Mouse (Mus musculus): ENCODE measurements around the gene Acaa1a. TPM values are rescaled to one million over a fixed set of nuclear protein-coding genes. Genes with fewer than 3 reads are reported as not detected.

The Acaa1a gene
- total and polyA plus RNA-seq, 3 experiments = 72.4 to 107 (median 78.5) TPM

- DNase-seq = peak; percentile 69 to 83
- Histone ChIP-seq H3K27me3 (ENCODE audit: control insufficient read depth, insufficient read depth, low read length) (no peaks in the 10 kb centered on the region), H3K4me3 (no peak overlapping the region), H3K4me1 (ENCODE audit: control insufficient read depth, insufficient read depth, low read length) (peaks cover 11% of the 10 kb centered on the region), H3K36me3 (ENCODE audit: control insufficient read depth, insufficient read depth, low read length) (no peaks in the 10 kb centered on the region), H3K27ac (peak overlapping the region; percentile 74), H3K79me2 (replicated peaks; ENCODE audit: control insufficient read depth, insufficient read depth, low read length) (no peaks in the 10 kb centered on the region), H3K9ac (ENCODE audit: low read depth, low read length) (peak overlapping the region; percentile 17; the same call in 1 of the 2 replicates)
- intact Hi-C loops (cut with DNase I) = no loop called here
- no peak for TF ChIP-seq POLR2A (IDR thresholded peaks at IDR 0.05; ENCODE audit: insufficient read depth, low read depth, low read length)
- TF ChIP-seq CTCF (IDR thresholded peaks at IDR 0.05) = peak; percentile 3; the same call in 1 of the 2 replicates
- TF ChIP-seq EP300 (IDR thresholded peaks at IDR 0.05; ENCODE audit: insufficient read depth, low read depth, low read length) = no peak
- WGBS = 3% methylated on average over 10 of the region's 10 CpGs
Measured at GRCm38 (mm10) chr9:119334324-119334723, 5.2 kb upstream of the Acaa1a start.

GRCm38 (mm10) chr9:119334834-119335233 lies 4.6 kb upstream of the Acaa1a start:
- no peak for TF ChIP-seq POLR2A (IDR thresholded peaks at IDR 0.05; ENCODE audit: insufficient read depth, low read depth, low read length)
- TF ChIP-seq CTCF (IDR thresholded peaks at IDR 0.05) = no peak
- TF ChIP-seq EP300 (IDR thresholded peaks at IDR 0.05; ENCODE audit: insufficient read depth, low read depth, low read length) = no peak
- H3K4me1 ChIP-seq (ENCODE audit: control insufficient read depth, insufficient read depth, low read length) = peaks cover 11% of the 10 kb centered on the region
- WGBS = 68% methylated on average over 2 of the region's 2 CpGs

GRCm38 (mm10) chr9:119335571-119335970 lies 3.9 kb upstream of the Acaa1a start:
- Histone ChIP-seq H3K4me3 (no peak overlapping the region), H3K79me2 (replicated peaks; ENCODE audit: control insufficient read depth, insufficient read depth, low read length) (no peaks in the 10 kb centered on the region), H3K27ac (no peak overlapping the region), H3K4me1 (ENCODE audit: control insufficient read depth, insufficient read depth, low read length) (peaks cover 11% of the 10 kb centered on the region), H3K27me3 (ENCODE audit: control insufficient read depth, insufficient read depth, low read length) (no peaks in the 10 kb centered on the region), H3K36me3 (ENCODE audit: control insufficient read depth, insufficient read depth, low read length) (no peaks in the 10 kb centered on the region), H3K9ac (ENCODE audit: low read depth, low read length) (no peak overlapping the region)
- TF ChIP-seq POLR2A (IDR thresholded peaks at IDR 0.05; ENCODE audit: insufficient read depth, low read depth, low read length) = no peak
- TF ChIP-seq EP300 (IDR thresholded peaks at IDR 0.05; ENCODE audit: insufficient read depth, low read depth, low read length) = no peak
- no peak for TF ChIP-seq CTCF (IDR thresholded peaks at IDR 0.05)
- WGBS = 84% methylated on average over 4 of the region's 4 CpGs
- intact Hi-C loops (cut with DNase I) = no loop called here
- DNase-seq = no peak

More at GRCm38 (mm10) chr9:119334834-119335233, 4.6 kb upstream of the Acaa1a start:
- Histone ChIP-seq H3K27me3 (ENCODE audit: control insufficient read depth, insufficient read depth, low read length) (no peaks in the 10 kb centered on the region), H3K9ac (ENCODE audit: low read depth, low read length) (no peak overlapping the region), H3K79me2 (replicated peaks; ENCODE audit: control insufficient read depth, insufficient read depth, low read length) (no peaks in the 10 kb centered on the region), H3K27ac (peak overlapping the region; percentile 74), H3K4me3 (no peak overlapping the region), H3K36me3 (ENCODE audit: control insufficient read depth, insufficient read depth, low read length) (no peaks in the 10 kb centered on the region)
- intact Hi-C loops (cut with DNase I) = no loop called here
- DNase-seq = no peak

GRCm38 (mm10) chr9:119337842-119338241 lies 1.6 kb upstream of the Acaa1a start:
- peaks cover 15% of the 10 kb centered on the region for H3K4me1 ChIP-seq (ENCODE audit: control insufficient read depth, insufficient read depth, low read length)
- TF ChIP-seq EP300 (IDR thresholded peaks at IDR 0.05; ENCODE audit: insufficient read depth, low read depth, low read length) (no peak), CTCF (IDR thresholded peaks at IDR 0.05) (no peak), POLR2A (IDR thresholded peaks at IDR 0.05; ENCODE audit: insufficient read depth, low read depth, low read length) (no peak)
- H3K36me3 ChIP-seq (ENCODE audit: control insufficient read depth, insufficient read depth, low read length) = no peaks in the 10 kb centered on the region
- intact Hi-C loops (cut with DNase I) = no loop called here
- 91% methylated on average over 14 of the region's 14 CpGs for WGBS
- H3K4me3 ChIP-seq = no peak overlapping the region
- no peak overlapping the region for H3K9ac ChIP-seq (ENCODE audit: low read depth, low read length)
- no peak overlapping the region for H3K27ac ChIP-seq
- no peaks in the 10 kb centered on the region for H3K79me2 ChIP-seq (replicated peaks; ENCODE audit: control insufficient read depth, insufficient read depth, low read length)
- DNase-seq = no peak
- H3K27me3 ChIP-seq (ENCODE audit: control insufficient read depth, insufficient read depth, low read length) = no peaks in the 10 kb centered on the region

- no peak for TF ChIP-seq EP300 (IDR thresholded peaks at IDR 0.05; ENCODE audit: insufficient read depth, low read depth, low read length)
- TF ChIP-seq POLR2A (IDR thresholded peaks at IDR 0.05; ENCODE audit: insufficient read depth, low read depth, low read length) = no peak
- no peak for TF ChIP-seq CTCF (IDR thresholded peaks at IDR 0.05)
- H3K79me2 ChIP-seq (replicated peaks; ENCODE audit: control insufficient read depth, insufficient read depth, low read length) = no peaks in the 10 kb centered on the region
- H3K4me1 ChIP-seq (ENCODE audit: control insufficient read depth, insufficient read depth, low read length) = peaks cover 15% of the 10 kb centered on the region
- no peaks in the 10 kb centered on the region for H3K27me3 ChIP-seq (ENCODE audit: control insufficient read depth, insufficient read depth, low read length)
- no peaks in the 10 kb centered on the region for H3K36me3 ChIP-seq (ENCODE audit: control insufficient read depth, insufficient read depth, low read length)
- intact Hi-C loops (cut with DNase I) = no loop called here
- no peak for DNase-seq
- H3K9ac ChIP-seq (ENCODE audit: low read depth, low read length) = no peak overlapping the region
- no peak overlapping the region for H3K27ac ChIP-seq
- WGBS = 84% methylated on average over 3 of the region's 3 CpGs
- no peak overlapping the region for H3K4me3 ChIP-seq
Measured at GRCm38 (mm10) chr9:119338350-119338749, 1.1 kb upstream of the Acaa1a start.

- Histone ChIP-seq H3K27me3 (ENCODE audit: control insufficient read depth, insufficient read depth, low read length) (no peaks in the 10 kb centered on the region), H3K27ac (peak overlapping the region; percentile 95), H3K4me1 (ENCODE audit: control insufficient read depth, insufficient read depth, low read length) (peaks cover 12% of the 10 kb centered on the region), H3K9ac (ENCODE audit: low read depth, low read length) (peak overlapping the region; percentile 88), H3K79me2 (replicated peaks; ENCODE audit: control insufficient read depth, insufficient read depth, low read length) (no peaks in the 10 kb centered on the region), H3K4me3 (peak overlapping the region; percentile 89), H3K36me3 (ENCODE audit: control insufficient read depth, insufficient read depth, low read length) (no peaks in the 10 kb centered on the region)
- DNase-seq = no peak
- WGBS = 48% methylated on average over 7 of the region's 7 CpGs
- intact Hi-C loops (cut with DNase I) = no loop called here
- no peak for TF ChIP-seq EP300 (IDR thresholded peaks at IDR 0.05; ENCODE audit: insufficient read depth, low read depth, low read length)
- TF ChIP-seq POLR2A (IDR thresholded peaks at IDR 0.05; ENCODE audit: insufficient read depth, low read depth, low read length) = no peak
- TF ChIP-seq CTCF (IDR thresholded peaks at IDR 0.05) = no peak
Measured at GRCm38 (mm10) chr9:119339106-119339505, 370 bp upstream of the Acaa1a start.
